Mouse (Mus musculus) Patski (cell line): ENCODE results near the gene Egfl7. TPM values are rescaled to one million over a fixed set of nuclear protein-coding genes. Genes with fewer than 3 reads are reported as not detected.

Experiments
- ATAC-seq: fragments of 100-300 bp; one replicate; pipeline ENCODE4 v1.8.0; 2021
- CTCF ChIA-PET: fragments of 350-600 bp; sonication (Branson Sonifier 250); formaldehyde crosslinking; loops from one replicate; lab custom pipeline; 2022; ENCODE audit warnings: inconsistent platforms; lab: Charles Lee
- POLR2A ChIA-PET: fragments of 350-600 bp; sonication (Branson Sonifier 250); formaldehyde crosslinking; loops from one replicate; lab custom pipeline; 2022; ENCODE audit warnings: antibody characterized with exemption, inconsistent platforms; lab: Charles Lee
- DNase-seq: peaks from one replicate; pipeline ENCODE4 v3.0.0-alpha.2; 2011; ENCODE audit warnings: low read depth, low spot score
- H3K27me3 ChIP-seq: fragments of 371-371 bp; one replicate; pipeline ENCODE4 v1.5.1; 2021
- CTCF ChIP-seq: fragments of 100-300 bp; IDR thresholded peaks from one replicate; pipeline ENCODE4 v1.5.1; 2021
- in situ Hi-C: fragments of 300-500 bp; cut with MboI; formaldehyde crosslinking; loops from 3 replicates; pipeline ENCODE4 v1.11.1; 2018; ENCODE audit warnings: low pct_unique_long_range_greater_than_20kb, mixed read lengths
- polyA plus RNA-seq: library from polyadenylated mRNA; unstranded; gene quantifications from one replicate; pipeline ENCODE4 v1.2.3, GENCODE M21; 2021

Egfl7 gene
- polyA plus RNA-seq, 1 experiment from 2014 or later, result 9.4 TPM

DNA sequence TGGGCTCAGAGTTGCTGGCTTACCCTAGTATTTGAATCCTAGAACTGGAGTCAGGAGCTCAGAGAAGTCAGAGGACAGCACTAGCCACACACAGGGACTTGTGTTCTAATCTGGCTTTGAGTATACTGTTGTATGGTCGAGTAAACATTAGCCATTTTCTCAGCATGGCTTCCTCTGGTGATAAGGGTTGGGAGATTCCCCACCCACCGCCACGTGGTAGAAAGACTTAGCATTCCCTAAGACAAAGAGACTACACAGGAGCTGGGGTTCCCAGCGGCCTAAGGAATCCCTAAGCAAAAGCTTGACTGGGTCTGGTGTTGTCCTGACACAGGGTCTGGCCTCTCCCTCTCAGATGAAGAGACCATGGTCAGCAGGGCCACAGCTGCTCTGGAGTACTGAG, 3.4 kb upstream of the Egfl7 start:
- TF ChIP-seq CTCF, result no peak
- no peaks in the 10 kb centered on the region for H3K27me3 ChIP-seq
- in situ Hi-C loops, result no loop called here
- ChIA-PET POLR2A (interaction anchor here (1.0 kb wide), 1 partner anchor 9 kb away, joined by 3 read pairs; no protein-coding TSS in a partner anchor), CTCF (interaction anchor here (1.8 kb wide), 1 partner anchor 15 kb away, joined by 6 read pairs; no protein-coding TSS in a partner anchor)
- ATAC-seq (no peak), DNase-seq (no peak)

DNA sequence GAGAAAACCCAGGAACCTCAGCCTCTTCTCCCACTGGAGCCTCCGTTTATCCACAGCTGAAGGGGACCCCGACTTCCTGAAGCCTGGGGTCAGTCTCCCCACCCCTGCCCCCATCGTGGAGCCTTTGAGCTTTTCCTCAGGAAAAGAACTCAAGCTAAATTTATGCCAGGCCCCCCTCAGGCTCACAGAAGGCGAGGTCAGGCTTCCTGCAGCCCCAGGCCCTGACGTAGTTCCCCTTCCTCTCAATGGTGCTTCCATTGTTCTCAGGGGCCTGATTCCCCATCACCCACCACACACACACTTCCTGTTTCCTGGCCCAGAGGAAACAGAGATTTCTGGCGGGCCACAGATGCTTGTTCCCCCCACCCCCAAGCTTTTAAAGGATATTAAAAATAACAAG, 1.4 kb upstream of the Egfl7 start:
- in situ Hi-C loops, result no loop called here
- DNase-seq (no peak), ATAC-seq (no peak)
- H3K27me3 ChIP-seq, result no peaks in the 10 kb centered on the region
- POLR2A ChIA-PET, result interaction anchor here (1.4 kb wide), 1 partner anchor 13 kb away, joined by 3 read pairs; no protein-coding TSS in a partner anchor
- CTCF ChIA-PET, result interaction anchor here (1.4 kb wide), 1 partner anchor 9 kb away, joined by 3 read pairs; the partner anchor contains the start of gene Gm20532
- TF ChIP-seq CTCF, result no peak

- no peak for DNase-seq
- no peaks in the 10 kb centered on the region for H3K27me3 ChIP-seq
- in situ Hi-C loops, result no loop called here
- ChIA-PET POLR2A (no interaction called here), CTCF (no interaction called here)
- no peak for TF ChIP-seq CTCF
- no peak for ATAC-seq
Measured at GRCm38 (mm10) chr2:26580751-26581150, 937 bp downstream of the Egfl7 start.

DNA sequence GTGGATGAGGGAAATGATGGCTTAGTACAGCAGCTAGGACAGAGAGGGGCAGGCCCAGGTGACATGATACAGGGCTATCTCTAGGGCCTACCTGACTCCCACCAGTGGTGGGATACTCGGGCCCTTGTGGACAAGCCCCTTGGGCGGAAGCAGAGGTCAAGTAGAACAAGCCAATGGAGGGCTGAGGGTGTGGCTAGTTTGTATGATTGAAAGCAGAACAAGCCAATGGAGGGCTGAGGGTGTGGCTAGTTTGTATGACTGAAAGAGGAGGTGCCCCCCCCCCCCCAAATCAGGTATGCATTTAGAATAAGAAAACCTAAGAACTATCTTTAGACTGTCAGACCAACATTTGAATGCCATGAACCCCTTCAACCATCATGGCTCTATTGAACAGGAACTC, 2.4 kb downstream of the Egfl7 start:
- DNase-seq, result no peak
- POLR2A ChIA-PET, result no interaction called here
- CTCF ChIA-PET, result no interaction called here
- in situ Hi-C loops, result no loop called here
- TF ChIP-seq CTCF, result no peak
- no peak for ATAC-seq
- H3K27me3 ChIP-seq, result no peaks in the 10 kb centered on the region

- ATAC-seq, result no peak
- POLR2A ChIA-PET, result no interaction called here
Measured at GRCm38 (mm10) chr2:26582741-26583140, 2.9 kb downstream of the Egfl7 start.

DNA sequence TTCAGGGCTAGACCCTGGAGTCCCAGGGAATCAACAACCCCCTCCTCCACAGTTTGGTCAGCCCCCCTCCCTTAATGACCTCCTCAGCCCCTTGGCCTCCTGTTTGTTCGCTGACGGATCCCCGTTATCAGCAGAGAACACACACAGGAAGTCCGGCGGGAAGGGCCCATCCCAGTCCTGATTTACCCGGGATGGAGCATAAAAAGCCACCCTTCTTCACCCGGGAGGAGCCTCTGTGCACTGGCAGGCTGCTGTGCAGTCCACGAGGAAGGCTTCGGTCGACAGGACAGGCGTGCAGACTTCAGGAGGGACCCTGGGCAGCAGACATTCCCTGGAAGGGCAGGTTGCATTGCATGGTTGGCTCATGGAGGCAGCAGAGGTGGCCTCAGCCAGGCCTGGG, 3.8 kb downstream of the Egfl7 start:
- ChIA-PET POLR2A (no interaction called here), CTCF (no interaction called here)
- no peak for DNase-seq
- in situ Hi-C loops, result no loop called here
- no peak for ATAC-seq
- TF ChIP-seq CTCF, result no peak
- no peaks in the 10 kb centered on the region for H3K27me3 ChIP-seq

More at GRCm38 (mm10) chr2:26582741-26583140, 2.9 kb downstream of the Egfl7 start:
- no peak for DNase-seq
- no peak for TF ChIP-seq CTCF
- in situ Hi-C loops, result no loop called here
- CTCF ChIA-PET, result interaction anchor here (0.8 kb wide), 1 partner anchor 11 kb away, joined by 4 read pairs; no protein-coding TSS in a partner anchor
- H3K27me3 ChIP-seq, result no peaks in the 10 kb centered on the region

DNA sequence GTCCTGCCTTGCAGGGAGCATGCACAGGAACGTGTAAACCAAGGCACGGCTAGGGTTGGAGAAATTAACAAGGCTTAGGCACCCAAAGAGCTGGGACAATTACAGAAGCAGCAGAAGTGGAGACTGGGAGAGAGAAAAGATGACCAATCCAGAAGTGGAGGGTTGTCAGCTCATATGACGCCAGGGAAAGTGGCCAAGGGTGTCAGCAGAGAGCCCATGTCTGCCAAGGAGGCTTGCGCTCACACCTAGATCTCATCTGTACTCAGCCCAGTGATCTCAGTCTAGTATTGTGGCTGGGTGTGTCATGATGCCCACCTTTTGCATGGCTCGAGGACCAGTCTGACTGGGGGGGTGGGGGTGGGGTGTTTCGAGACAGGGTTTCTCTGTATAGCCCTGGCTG, 5.9 kb downstream of the Egfl7 start:
- in situ Hi-C loops, result no loop called here

GRCm38 (mm10) chr2:26586294-26587043, 6.7 kb downstream of the Egfl7 start, which contains the start of gene Gm20532:
Gene Gm20532 (plus strand): TSS chr2:26586639.
- ATAC-seq, result peak; percentile 31
- no peak for TF ChIP-seq CTCF
- in situ Hi-C loops, result no loop called here
- CTCF ChIA-PET, result interaction anchor here (1.5 kb wide), 1 partner anchor 9 kb away, joined by 3 read pairs; no protein-coding TSS in a partner anchor
- no peak for DNase-seq
- POLR2A ChIA-PET, result no interaction called here
- H3K27me3 ChIP-seq, result no peaks in the 10 kb centered on the region

More for the DNA sequence above, 5.9 kb downstream of the Egfl7 start:
- ChIA-PET POLR2A (no interaction called here), CTCF (interaction anchor here (1.2 kb wide), 1 partner anchor 24 kb away, joined by 3 read pairs; no protein-coding TSS in a partner anchor)
- no peaks in the 10 kb centered on the region for H3K27me3 ChIP-seq
- DNase-seq (no peak), ATAC-seq (no peak)
- TF ChIP-seq CTCF, result no peak

DNA sequence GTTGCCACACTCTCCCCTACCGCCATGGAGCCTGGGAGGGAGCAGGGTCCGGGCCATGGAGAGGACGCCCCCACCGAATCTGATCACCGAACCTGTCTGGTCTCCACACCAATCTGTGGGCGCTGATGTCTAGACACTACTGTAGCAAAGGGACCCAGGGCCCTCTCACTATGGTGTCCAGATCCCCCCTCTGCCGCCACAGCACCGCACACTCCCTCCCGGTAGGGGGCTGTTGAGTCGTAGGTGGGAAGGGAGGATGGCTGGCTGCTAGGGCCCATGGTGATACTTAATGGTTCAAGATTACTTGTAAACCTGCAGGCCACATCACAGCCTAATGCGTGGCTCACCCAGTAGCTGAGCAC, 7.2 kb downstream of the Egfl7 start:
- ATAC-seq (no peak), DNase-seq (no peak)
- TF ChIP-seq CTCF, result no peak
- CTCF ChIA-PET, result interaction anchor here (1.5 kb wide), 1 partner anchor 9 kb away, joined by 3 read pairs; no protein-coding TSS in a partner anchor
- H3K27me3 ChIP-seq, result no peaks in the 10 kb centered on the region
- POLR2A ChIA-PET, result no interaction called here
- in situ Hi-C loops, result no loop called here

DNA sequence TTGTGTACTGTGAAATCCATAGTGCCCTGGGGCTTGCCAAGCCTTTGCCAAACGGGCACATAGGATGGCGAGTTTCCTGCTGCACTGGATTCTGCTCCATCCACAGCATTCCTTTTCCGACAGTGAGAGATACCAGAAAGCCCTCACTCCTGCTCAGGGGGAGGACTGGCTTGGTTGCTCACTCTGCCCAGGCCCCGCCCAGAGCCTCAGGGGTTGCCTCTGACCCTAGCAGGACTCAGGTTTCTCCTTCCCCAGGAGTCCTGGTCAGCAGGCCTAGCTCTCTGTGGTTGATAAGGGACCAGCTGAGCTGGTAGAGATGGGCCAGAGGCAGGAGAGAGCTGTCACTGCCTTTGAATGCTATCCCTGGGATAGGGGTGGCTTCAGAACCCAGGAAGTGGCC, 8.8 kb downstream of the Egfl7 start:
- ATAC-seq (no peak), DNase-seq (no peak)
- ChIA-PET CTCF (no interaction called here), POLR2A (no interaction called here)
- no peak for TF ChIP-seq CTCF
- in situ Hi-C loops, result no loop called here
- H3K27me3 ChIP-seq, result no peaks in the 10 kb centered on the region

- in situ Hi-C loops, result no loop called here
- ChIA-PET CTCF (no interaction called here), POLR2A (no interaction called here)
- DNase-seq, result no peak
- no peaks in the 10 kb centered on the region for H3K27me3 ChIP-seq
- TF ChIP-seq CTCF, result no peak
- ATAC-seq, result no peak
Measured at GRCm38 (mm10) chr2:26589284-26589683, 9.5 kb downstream of the Egfl7 start.
